Mouse (Mus musculus) myocyte (in vitro differentiated cells): Measurements from ENCODE around the gene Lsm2. TPM values are rescaled to one million over a fixed set of nuclear protein-coding genes. Genes with fewer than 3 reads are reported as not detected.
"Not testable (repeated sequence)": the region's sequence is repeated elsewhere in the genome, so short reads cannot be mapped to it uniquely, and the experiment has no call there.

Experiments
- H3K27me3 ChIP-seq: one replicate; pipeline ENCODE4 v1.6.1; 2011; ENCODE audit not compliant: control insufficient read depth, insufficient read depth, insufficient read length
- H3K36me3 ChIP-seq: one replicate; pipeline ENCODE4 v1.6.1; 2011; ENCODE audit not compliant: control insufficient read depth, insufficient read depth
- H3K4me2 ChIP-seq: one replicate; pipeline ENCODE4 v1.6.1; 2011; ENCODE audit warnings: low read depth, control low read depth
- H3K4me3 ChIP-seq: one replicate; pipeline ENCODE4 v1.5.1; 2011; ENCODE audit warnings: mild to moderate bottlenecking, control low read depth, moderate library complexity
- H3K79me2 ChIP-seq: one replicate; pipeline ENCODE4 v1.6.1; 2011; ENCODE audit not compliant: control insufficient read depth, insufficient read depth
- H3ac ChIP-seq: one replicate; pipeline ENCODE4 v1.6.1; 2011; ENCODE audit not compliant: control insufficient read depth, insufficient read length
- CEBPB ChIP-seq: IDR thresholded peaks from 2 replicates; pipeline ENCODE4 v1.6.1; 2011; ENCODE audit warnings: mild to moderate bottlenecking, moderate library complexity; ENCODE audit not compliant: poor library complexity, insufficient read depth, severe bottlenecking
- E2F4 ChIP-seq: IDR thresholded peaks from one replicate; pipeline ENCODE4 v1.6.1; 2011; ENCODE audit warnings: mild to moderate bottlenecking, control low read depth, moderate library complexity; ENCODE audit not compliant: insufficient read depth
- MAX ChIP-seq: IDR thresholded peaks from one replicate; pipeline ENCODE4 v1.6.1; 2011; ENCODE audit warnings: low read depth, mild to moderate bottlenecking, control low read depth
- MYOD1 ChIP-seq, 3 experiments: IDR thresholded peaks; one replicate each; pipeline ENCODE4 v1.6.1; 2011; ENCODE audit warnings: control low read depth in 2 of 3, low read depth in 2 of 3, mild to moderate bottlenecking in 2 of 3, moderate library complexity in 1 of 3; ENCODE audit not compliant: insufficient read length in 2 of 3, control insufficient read depth in 1 of 3
- MYOG ChIP-seq, 3 experiments: IDR thresholded peaks; one replicate each; pipeline ENCODE4 v1.6.1; 2011; ENCODE audit warnings: control low read depth in 2 of 3, low read depth in 2 of 3, mild to moderate bottlenecking in 2 of 3; ENCODE audit not compliant: insufficient read length in 2 of 3, control insufficient read depth in 1 of 3, insufficient read depth in 1 of 3
- POLR2A ChIP-seq: IDR thresholded peaks from one replicate; pipeline ENCODE4 v1.6.1; 2011; ENCODE audit warnings: low read depth, mild to moderate bottlenecking, control low read depth, moderate library complexity; ENCODE audit not compliant: insufficient read length
- POLR2AphosphoS2 ChIP-seq: IDR thresholded peaks from one replicate; pipeline ENCODE4 v1.6.1; 2011; ENCODE audit warnings: low read depth, control low read depth; ENCODE audit not compliant: insufficient read length
- REST ChIP-seq: IDR thresholded peaks from one replicate; pipeline ENCODE4 v1.6.1; 2011; ENCODE audit warnings: mild to moderate bottlenecking, control low read depth, moderate library complexity; ENCODE audit not compliant: insufficient read depth, insufficient read length
- SRF ChIP-seq: IDR thresholded peaks from one replicate; pipeline ENCODE4 v1.6.1; 2011; ENCODE audit warnings: low read depth; ENCODE audit not compliant: control insufficient read depth, insufficient read length
- TCF12 ChIP-seq: IDR thresholded peaks from one replicate; pipeline ENCODE4 v1.6.1; 2011; ENCODE audit warnings: mild to moderate bottlenecking, control low read depth; ENCODE audit not compliant: poor library complexity, insufficient read depth, severe bottlenecking
- TCF3 ChIP-seq: IDR thresholded peaks from one replicate; pipeline ENCODE4 v1.6.1; 2011; ENCODE audit warnings: low read depth, control low read depth; ENCODE audit not compliant: insufficient read length
- USF1 ChIP-seq: IDR thresholded peaks from one replicate; pipeline ENCODE4 v1.6.1; 2011; ENCODE audit warnings: low read depth, mild to moderate bottlenecking, control low read depth, moderate library complexity
- polyA plus RNA-seq: library from polyadenylated mRNA; unstranded; fragments of >200 nt; fragmentation: generic; extraction: Trizol; gene quantifications from one replicate; pipeline ENCODE4 v1.2.1, GENCODE M21; 2012; ENCODE audit warnings: missing spikeins

The Lsm2 gene
- polyA plus RNA-seq, 1 experiment, result 52.3 TPM

GRCm38 (mm10) chr17:34962125-34962524 lies 19.5 kb upstream of the Lsm2 start:
- peak overlapping the region; percentile 27 for H3K4me2 ChIP-seq
- no peak overlapping the region for H3ac ChIP-seq
- H3K4me3 ChIP-seq, result no peak overlapping the region
- no peaks in the 10 kb centered on the region for H3K27me3 ChIP-seq
- H3K79me2 ChIP-seq, result no peaks in the 10 kb centered on the region
- TF ChIP-seq E2F4 (no peak), POLR2A (no peak), TCF3 (no peak), MYOD1 (IDR thresholded peaks at IDR 0.05; ENCODE audit: control insufficient read depth in 1 of 3, insufficient read length in 2 of 3, low read depth in 2 of 3) (no peak), MYOG (IDR thresholded peaks at IDR 0.05; ENCODE audit: control insufficient read depth in 1 of 3, insufficient read depth in 1 of 3, insufficient read length in 2 of 3, low read depth in 2 of 3) (no peak), SRF (no peak), CEBPB (no peak), POLR2AphosphoS2 (no peak), MAX (no peak), TCF12 (no peak), REST (no peak)
- no peaks in the 10 kb centered on the region for H3K36me3 ChIP-seq

GRCm38 (mm10) chr17:34962841-34963240 lies 18.8 kb upstream of the Lsm2 start:
- no peaks in the 10 kb centered on the region for H3K79me2 ChIP-seq
- no peak overlapping the region for H3K4me2 ChIP-seq
- no peaks in the 10 kb centered on the region for H3K27me3 ChIP-seq
- no peaks in the 10 kb centered on the region for H3K36me3 ChIP-seq
- H3K4me3 ChIP-seq, result no peak overlapping the region
- no peak overlapping the region for H3ac ChIP-seq
- TF ChIP-seq TCF3, result no peak
- TF ChIP-seq MYOD1 (IDR thresholded peaks at IDR 0.05; ENCODE audit: control insufficient read depth in 1 of 3, insufficient read length in 2 of 3, low read depth in 2 of 3), result no peak
- no peak for TF ChIP-seq TCF12
- no peak for TF ChIP-seq MAX
- no peak for TF ChIP-seq MYOG (IDR thresholded peaks at IDR 0.05; ENCODE audit: control insufficient read depth in 1 of 3, insufficient read depth in 1 of 3, insufficient read length in 2 of 3, low read depth in 2 of 3)

- Histone ChIP-seq H3K79me2 (no peaks in the 10 kb centered on the region), H3ac (no peak overlapping the region), H3K4me2 (no peak overlapping the region)
Measured at GRCm38 (mm10) chr17:34964640-34965049, 17.0 kb upstream of the Lsm2 start.

GRCm38 (mm10) chr17:34965627-34966026 lies 16.0 kb upstream of the Lsm2 start:
- no peak overlapping the region for H3K4me3 ChIP-seq
- no peaks in the 10 kb centered on the region for H3K36me3 ChIP-seq
- no peak for TF ChIP-seq POLR2A
- no peak for TF ChIP-seq E2F4
- TF ChIP-seq SRF, result no peak
- no peak for TF ChIP-seq MAX
- no peak for TF ChIP-seq MYOD1 (IDR thresholded peaks at IDR 0.05; ENCODE audit: control insufficient read depth in 1 of 3, insufficient read length in 2 of 3, low read depth in 2 of 3)
- TF ChIP-seq TCF12, result no peak
- no peak for TF ChIP-seq REST
- no peak for TF ChIP-seq CEBPB
- no peak for TF ChIP-seq USF1
- TF ChIP-seq POLR2AphosphoS2, result no peak
- no peak for TF ChIP-seq MYOG (IDR thresholded peaks at IDR 0.05; ENCODE audit: control insufficient read depth in 1 of 3, insufficient read depth in 1 of 3, insufficient read length in 2 of 3, low read depth in 2 of 3)
- TF ChIP-seq TCF3, result no peak
- no peaks in the 10 kb centered on the region for H3K27me3 ChIP-seq
- H3K4me2 ChIP-seq, result peak overlapping the region; percentile 56
- no peaks in the 10 kb centered on the region for H3K79me2 ChIP-seq
- no peak overlapping the region for H3ac ChIP-seq

More at GRCm38 (mm10) chr17:34964640-34965049, 17.0 kb upstream of the Lsm2 start:
- TF ChIP-seq MYOD1 (IDR thresholded peaks at IDR 0.05; ENCODE audit: control insufficient read depth in 1 of 3, insufficient read length in 2 of 3, low read depth in 2 of 3), result no peak
- TF ChIP-seq CEBPB, result no peak
- TF ChIP-seq REST, result no peak
- no peak for TF ChIP-seq TCF12
- no peak for TF ChIP-seq MAX
- no peak for TF ChIP-seq POLR2AphosphoS2
- no peak for TF ChIP-seq TCF3
- no peak for TF ChIP-seq USF1
- TF ChIP-seq POLR2A, result no peak
- no peak for TF ChIP-seq E2F4
- TF ChIP-seq MYOG (IDR thresholded peaks at IDR 0.05; ENCODE audit: control insufficient read depth in 1 of 3, insufficient read depth in 1 of 3, insufficient read length in 2 of 3, low read depth in 2 of 3), result no peak
- no peak for TF ChIP-seq SRF
- Histone ChIP-seq H3K27me3 (no peaks in the 10 kb centered on the region), H3K36me3 (no peaks in the 10 kb centered on the region), H3K4me3 (no peak overlapping the region)

- not testable (repeated sequence) for H3K36me3 ChIP-seq, H3K79me2 ChIP-seq, H3ac ChIP-seq, H3K4me2 ChIP-seq, H3K27me3 ChIP-seq, H3K4me3 ChIP-seq
Measured at GRCm38 (mm10) chr17:34969822-34970221, 11.8 kb upstream of the Lsm2 start, which contains the start of gene Gm20481. Gm20481 (plus strand) TSS chr17:34969912.

- not testable (repeated sequence) for H3K4me2 ChIP-seq, H3K36me3 ChIP-seq, H3ac ChIP-seq, H3K79me2 ChIP-seq, H3K27me3 ChIP-seq, H3K4me3 ChIP-seq
Measured at GRCm38 (mm10) chr17:34970850-34971249, 10.8 kb upstream of the Lsm2 start.

GRCm38 (mm10) chr17:34971694-34972068 lies 10.0 kb upstream of the Lsm2 start:
- H3ac ChIP-seq, H3K36me3 ChIP-seq, H3K79me2 ChIP-seq, H3K27me3 ChIP-seq, H3K4me2 ChIP-seq: not testable (repeated sequence)
- peak overlapping the region; percentile 12 for H3K4me3 ChIP-seq

- H3K36me3 ChIP-seq, H3ac ChIP-seq, H3K79me2 ChIP-seq, H3K27me3 ChIP-seq: not testable (repeated sequence)
- Histone ChIP-seq H3K4me2 (peak within 1 kb of the TSS; percentile 39), H3K4me3 (peak within 1 kb of the TSS; percentile 12)
Measured at GRCm38 (mm10) chr17:34972069-34972749, 9.5 kb upstream of the Lsm2 start, which contains the start of the genes Hspa1a and Hspa1l. Hspa1a (minus strand) TSS chr17:34972156. Hspa1l (plus strand) TSS chr17:34972703.
